Mouse (Mus musculus) adrenal gland, postnatal 4 days (tissue): ENCODE measurements around the gene Hhipl2. TPM values are rescaled to one million over a fixed set of nuclear protein-coding genes. Genes with fewer than 3 reads are reported as not detected.
"Not testable (repeated sequence)": the region's sequence is repeated elsewhere in the genome, so short reads cannot be mapped to it uniquely, and the experiment has no call there.

Experiments
- DNase-seq, 2 experiments: peaks; one replicate each; pipeline ENCODE4 v3.0.0; 2021 to 2022; ENCODE audit warnings: low spot score in 2 of 2, mixed read lengths in 2 of 2
- long read RNA-seq, 2 experiments: library from polyadenylated mRNA; stranded (forward); transcript quantifications; one replicate each; pipeline ENCODE4 v2.0.0; 2021
- total RNA-seq, 2 experiments: library from RNA; stranded (reverse); gene quantifications; 2 replicates each; pipeline ENCODE4 v1.2.3; 2021

The Hhipl2 gene
- total RNA-seq: under 1 TPM in 1 of 2 experiments, not detected in 1; 0.73 TPM
- long read RNA-seq, experiment 1: 0 reads
- long read RNA-seq, experiment 2: 0 reads

- no peak for DNase-seq
These were observed at the start of gene Hhipl2 for GRCm38 (mm10) chr1:183417873-183418272. Hhipl2 (plus strand) TSS chr1:183418215.

GRCm38 (mm10) chr1:183368601-183369400 is 49.2 kb upstream of the Hhipl2 start:
- no peak for DNase-seq

GRCm38 (mm10) chr1:183369427-183370014 is 48.5 kb upstream of the Hhipl2 start, which contains the start of gene Mia3:
Mia3 (minus strand) TSS chr1:183369553.
- peak; percentile 83 to 84 for DNase-seq

- DNase-seq: no peak
These were observed 43.3 kb upstream of the Hhipl2 start for GRCm38 (mm10) chr1:183374728-183375127.

GRCm38 (mm10) chr1:183377045-183377444 is 41.0 kb upstream of the Hhipl2 start:
- DNase-seq: no peak

GRCm38 (mm10) chr1:183378321-183378941 is 39.6 kb upstream of the Hhipl2 start:
- DNase-seq: no peak

- not testable (repeated sequence) for DNase-seq
These were observed 38.6 kb upstream of the Hhipl2 start for GRCm38 (mm10) chr1:183379376-183379775.

- no peak for DNase-seq
These were observed 36.2 kb upstream of the Hhipl2 start for GRCm38 (mm10) chr1:183381816-183382215.

- no peak for DNase-seq
These were observed 35.4 kb upstream of the Hhipl2 start for GRCm38 (mm10) chr1:183382621-183383020.

- not testable (repeated sequence) for DNase-seq
These were observed 30.6 kb upstream of the Hhipl2 start for GRCm38 (mm10) chr1:183387421-183387820.

GRCm38 (mm10) chr1:183388426-183389406 is 29.3 kb upstream of the Hhipl2 start, which contains the start of gene Taf1a:
Taf1a (plus strand) TSS chr1:183388981.
- DNase-seq: peak; percentile 68 to 87

GRCm38 (mm10) chr1:183403396-183403795 is 14.6 kb upstream of the Hhipl2 start:
- no peak for DNase-seq

- no peak for DNase-seq
These were observed 3.8 kb upstream of the Hhipl2 start for GRCm38 (mm10) chr1:183414081-183414727.

- no peak for DNase-seq
These were observed 1.7 kb downstream of the Hhipl2 start for GRCm38 (mm10) chr1:183419741-183420140.

GRCm38 (mm10) chr1:183420296-183420695 is 2.3 kb downstream of the Hhipl2 start:
- DNase-seq: no peak

- DNase-seq: no peak
These were observed 6.1 kb downstream of the Hhipl2 start for GRCm38 (mm10) chr1:183424100-183424499.

GRCm38 (mm10) chr1:183434918-183435317 is 16.9 kb downstream of the Hhipl2 start:
- DNase-seq: no peak

GRCm38 (mm10) chr1:183439036-183439435 is 21.0 kb downstream of the Hhipl2 start:
- DNase-seq: peak; percentile 76

GRCm38 (mm10) chr1:183442015-183442774 is 24.2 kb downstream of the Hhipl2 start:
- peak; percentile 38 to 56 for DNase-seq
